Mouse (Mus musculus) lung, adult 2 months (tissue): ENCODE measurements around the gene Dnajc5. TPM values are rescaled to one million over a fixed set of nuclear protein-coding genes. Genes with fewer than 3 reads are reported as not detected.

Experiments used
- DNase-seq: peaks from one replicate; pipeline ENCODE4 v3.0.0; 2022
- H3K4me1 ChIP-seq: fragments of 200-500 bp; 2 replicates; pipeline ENCODE4 v1.6.1; 2011; ENCODE audit warnings: low read length; ENCODE audit not compliant: control insufficient read depth, insufficient read depth
- H3K4me3 ChIP-seq: fragments of 200-500 bp; replicated peaks from 2 replicates; pipeline ENCODE3; 2011; ENCODE audit warnings: low read depth, mild to moderate bottlenecking, control low read depth, low read length; ENCODE audit errors: extremely low read depth
- CTCF ChIP-seq: fragments of 200-500 bp; IDR thresholded peaks from 2 replicates; pipeline ENCODE4 v1.5.1; 2011; ENCODE audit warnings: mild to moderate bottlenecking, low read length, control low read depth; ENCODE audit not compliant: insufficient read depth
- POLR2A ChIP-seq: fragments of 200-500 bp; IDR thresholded peaks from 2 replicates; pipeline ENCODE4 v1.6.1; 2011; ENCODE audit warnings: low read depth, mild to moderate bottlenecking, control low read depth, low read length, borderline replicate concordance; ENCODE audit errors: extremely low read depth
- WGBS: fragments of 180-500 bp; shearing (Covaris S2); methylation state at CpG from one replicate; pipeline ENCODE4 v1.1.7; 2018; 5-methylcytosine and 5-hydroxymethylcytosine counted together
- polyA plus RNA-seq: library from polyadenylated mRNA; depleted of rRNA; stranded (reverse); fragments of >200 nt; gene quantifications from 2 replicates; pipeline ENCODE4 v1.2.3, GENCODE M21; 2012; rRNA removed

Dnajc5 gene
- polyA plus RNA-seq, 1 experiment, result 76.4 TPM

DNA sequence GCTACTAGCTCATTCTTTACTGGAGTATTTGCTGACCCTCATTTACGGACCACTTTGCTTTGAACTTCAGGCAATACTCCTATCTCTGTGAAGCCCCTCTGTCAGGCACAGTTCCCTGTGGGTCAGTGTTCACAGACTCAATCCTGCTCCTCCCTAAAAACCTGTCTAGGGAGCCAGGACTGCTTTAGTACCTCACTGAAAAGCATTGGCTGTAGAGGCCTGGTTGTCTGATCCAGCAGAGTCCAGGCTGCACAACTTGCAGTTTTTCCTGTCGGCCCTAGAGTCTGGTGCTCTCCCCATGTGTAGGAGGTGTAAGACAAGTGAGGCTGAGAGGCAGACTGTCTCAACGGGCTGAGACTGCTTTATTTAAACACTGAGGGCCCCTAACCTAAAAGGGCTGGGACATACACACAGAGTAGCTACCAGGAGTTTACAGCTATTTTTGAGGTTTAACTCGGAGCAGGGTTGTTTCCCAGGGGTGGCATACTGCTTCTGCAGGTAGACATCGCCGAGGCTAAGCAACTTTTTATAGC is 80.0 kb downstream of the Dnajc5 start:
- TF ChIP-seq CTCF, result no peak
- TF ChIP-seq POLR2A, result no peak
- DNase-seq, result no peak
- H3K4me1 ChIP-seq, result peaks cover 2% of the 10 kb centered on the region; the same call in 1 of the 2 replicates
- 66% methylated on average over 6 of the region's 6 CpGs for WGBS
- no peak overlapping the region for H3K4me3 ChIP-seq

DNA sequence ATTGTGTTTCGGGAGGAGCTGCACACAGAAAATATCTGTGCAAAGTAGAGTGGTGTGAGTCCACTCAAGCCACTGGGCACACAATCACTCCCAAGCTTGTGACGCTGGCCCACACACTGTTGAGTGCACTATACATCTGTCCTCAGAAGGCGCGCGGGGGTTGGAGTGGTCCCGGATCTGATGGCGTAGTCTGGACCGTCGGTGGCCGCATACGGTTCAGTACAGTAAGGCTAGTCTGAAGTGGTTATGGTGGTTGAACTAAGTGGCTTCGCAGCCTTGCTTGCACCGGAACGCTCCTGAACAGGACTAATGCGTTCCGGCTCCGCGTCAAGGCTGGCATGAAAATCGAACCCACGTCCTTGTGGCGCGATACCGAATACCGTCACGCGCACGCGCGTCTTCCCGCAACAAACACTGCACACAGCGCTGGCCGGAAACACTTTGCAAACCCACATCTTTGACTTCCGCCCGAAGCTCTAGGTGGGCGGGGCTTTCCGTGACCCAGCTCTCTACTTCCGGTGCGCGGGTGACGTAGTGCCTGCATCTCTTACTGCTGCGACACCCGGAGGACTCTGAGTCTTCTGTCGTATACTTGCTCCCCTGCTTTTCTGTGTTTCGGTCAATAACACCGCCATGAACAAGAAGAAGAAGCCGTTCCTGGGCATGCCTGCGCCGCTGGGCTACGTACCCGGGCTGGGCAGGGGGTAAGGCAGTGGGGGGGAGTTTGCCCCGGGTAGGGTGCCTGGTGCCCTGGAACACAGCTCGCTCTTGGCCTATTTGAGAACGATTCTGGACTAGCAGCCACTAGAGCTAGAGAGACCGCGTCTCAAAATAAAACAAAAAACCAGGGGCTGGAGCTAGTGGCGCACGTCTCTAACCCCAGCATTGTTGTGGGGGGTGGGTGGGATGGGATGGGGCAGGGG is 80.8 kb downstream of the Dnajc5 start:
- WGBS, result 1% methylated on average over 57 of the region's 57 CpGs
- Histone ChIP-seq H3K4me1 (peaks cover 2% of the 10 kb centered on the region; the same call in 1 of the 2 replicates), H3K4me3 (peak overlapping the region; percentile 98)
- DNase-seq, result peak; percentile 95
- TF ChIP-seq CTCF, result no peak
- peak; percentile 98; the same call in 1 of the 2 replicates for TF ChIP-seq POLR2A

DNA sequence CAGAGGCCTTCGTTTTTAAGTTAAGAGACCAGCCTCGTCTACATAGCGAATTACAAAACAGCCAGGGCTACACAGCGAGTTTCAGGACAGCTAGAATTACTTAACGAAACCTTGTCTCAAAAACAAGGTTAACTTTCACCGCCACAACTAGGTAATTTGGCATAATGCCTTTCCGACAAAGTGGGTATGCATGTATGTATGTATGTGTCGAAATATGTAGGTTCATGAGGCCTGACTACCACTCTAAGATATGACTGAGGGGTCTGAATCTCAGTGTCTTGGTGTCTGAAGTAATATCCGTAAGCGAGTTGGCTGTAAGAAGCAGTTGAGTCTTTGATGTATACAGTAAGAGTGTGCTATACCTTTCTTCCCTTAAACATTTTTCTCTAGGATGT is 81.5 kb downstream of the Dnajc5 start:
- Histone ChIP-seq H3K4me3 (peak overlapping the region; percentile 98), H3K4me1 (peaks cover 2% of the 10 kb centered on the region; the same call in 1 of the 2 replicates)
- TF ChIP-seq POLR2A (no peak), CTCF (no peak)
- DNase-seq, result no peak
- WGBS, result 23% methylated on average over 10 of the region's 10 CpGs

DNA sequence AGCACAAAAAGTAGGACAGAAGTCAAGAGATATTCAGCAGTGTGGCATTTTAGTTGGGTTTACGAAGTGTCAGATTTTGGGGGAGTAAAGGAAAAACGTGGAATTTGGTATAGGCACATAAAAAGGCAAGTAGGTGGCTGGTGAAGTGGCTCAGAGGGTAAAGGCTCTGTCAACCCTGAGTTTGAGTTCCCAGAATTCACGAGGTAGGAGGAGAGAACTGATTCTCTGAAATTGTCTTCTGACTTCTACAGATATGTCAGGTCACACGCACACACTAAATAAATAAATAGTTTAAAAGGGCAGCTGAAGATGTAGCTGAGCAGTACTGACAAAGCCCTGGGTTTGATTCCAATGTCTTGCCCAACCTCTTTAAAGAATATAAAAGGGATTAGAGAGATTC is 82.1 kb downstream of the Dnajc5 start:
- DNase-seq, result no peak
- TF ChIP-seq POLR2A, result no peak
- no peak for TF ChIP-seq CTCF
- Histone ChIP-seq H3K4me3 (no peak overlapping the region), H3K4me1 (peaks cover 2% of the 10 kb centered on the region; the same call in 1 of the 2 replicates)
- WGBS, result 59% methylated on average over 4 of the region's 4 CpGs

Other genes with a start within 250 kb of the Dnajc5 start
- 22.2 and 26.3 TPM in 2 replicates for gene Gmeb2, start 232.4 kb upstream of the Dnajc5 start, polyA plus RNA-seq
- gene Stmn3, start 206.0 kb upstream of the Dnajc5 start, polyA plus RNA-seq, result 0.13 TPM in 1 of 2 replicates, not detected in the other
- gene Rtel1, start 200.7 kb upstream of the Dnajc5 start, polyA plus RNA-seq, result 23.1 and 41.0 TPM in 2 replicates
- 39.0 and 44.0 TPM in 2 replicates for gene Zgpat, start 155.6 kb upstream of the Dnajc5 start, polyA plus RNA-seq
- gene Arfrp1, start 155.1 kb upstream of the Dnajc5 start, polyA plus RNA-seq, result 29.1 and 42.9 TPM in 2 replicates
- gene Lime1, start 140.4 kb upstream of the Dnajc5 start, polyA plus RNA-seq, result 60.5 and 89.8 TPM in 2 replicates
- gene Zbtb46, start 61.1 kb upstream of the Dnajc5 start, polyA plus RNA-seq, result 14.7 and 17.0 TPM in 2 replicates
- gene Abhd16b, start 27.3 kb upstream of the Dnajc5 start, polyA plus RNA-seq, result not detected in 2 replicates
- gene Tpd52l2, start 23.3 kb upstream of the Dnajc5 start, polyA plus RNA-seq, result 44.8 and 47.3 TPM in 2 replicates
- 121 and 128 TPM in 2 replicates for gene Uckl1, start 64.4 kb downstream of the Dnajc5 start, polyA plus RNA-seq
- 14.1 and 21.5 TPM in 2 replicates for gene Prpf6, start 71.4 kb downstream of the Dnajc5 start, polyA plus RNA-seq
- 37.1 and 43.7 TPM in 2 replicates for gene Zfp512b, start 72.3 kb downstream of the Dnajc5 start, polyA plus RNA-seq
- 24.1 and 24.5 TPM in 2 replicates for gene Samd10, start 78.7 kb downstream of the Dnajc5 start, polyA plus RNA-seq
- gene Gm29797, start 136.5 kb downstream of the Dnajc5 start, polyA plus RNA-seq, result not detected in 2 replicates
- gene Sox18, start 151.2 kb downstream of the Dnajc5 start, polyA plus RNA-seq, result 393 and 460 TPM in 2 replicates
- gene Tcea2, start 159.8 kb downstream of the Dnajc5 start, polyA plus RNA-seq, result 9.9 and 15.7 TPM in 2 replicates
- 77.2 and 82.8 TPM in 2 replicates for gene Rgs19, start 173.5 kb downstream of the Dnajc5 start, polyA plus RNA-seq
- not detected in 2 replicates for gene Lkaaear1, start 178.0 kb downstream of the Dnajc5 start, polyA plus RNA-seq
- gene Oprl1, start 194.5 kb downstream of the Dnajc5 start, polyA plus RNA-seq, result 0.06 and 0.09 TPM in 2 replicates
- gene Myt1, start 242.8 kb downstream of the Dnajc5 start, polyA plus RNA-seq, result 0.02 TPM in 1 of 2 replicates, not detected in the other